Mouse (Mus musculus): ENCODE measurements at regions not wholly inside any gene's neighbourhood (a gene's known extent, or its start where the extent isn't known, plus 50 kb on each side); places are given as distances from the start of the nearest gene placed in this dataset.

GRCm38 (mm10) chr2:160421216-160421911 is 54.5 kb upstream of the Mafb start:
- peak; percentile 74 for ATAC-seq (replicated peaks; ENCODE audit: poor library complexity)

GRCm38 (mm10) chr2:160424491-160424890 is 57.6 kb upstream of the Mafb start:
- ATAC-seq (replicated peaks; ENCODE audit: poor library complexity) = peak; percentile 45

DNA sequence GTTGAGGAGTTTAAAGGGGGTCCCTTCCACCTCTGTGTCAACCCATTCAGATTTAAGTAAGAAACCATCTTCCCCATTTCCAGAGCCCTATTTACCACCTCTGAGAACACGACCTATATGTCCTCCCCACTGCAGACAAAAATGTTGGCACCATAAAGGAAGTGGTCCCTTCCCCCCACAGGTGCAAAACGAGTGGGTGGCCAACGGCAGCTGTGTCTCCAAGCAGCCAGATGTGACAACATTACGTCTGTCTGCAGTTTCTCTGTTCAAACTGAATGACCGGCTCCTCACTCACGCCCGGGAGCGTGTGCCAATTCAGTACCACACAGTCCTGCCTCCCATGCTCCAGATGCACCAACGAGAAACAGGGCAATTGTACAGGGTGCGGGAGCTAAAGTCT is 60.6 kb upstream of the Mafb start:
- ATAC-seq (replicated peaks; ENCODE audit: poor library complexity) = no peak

DNA sequence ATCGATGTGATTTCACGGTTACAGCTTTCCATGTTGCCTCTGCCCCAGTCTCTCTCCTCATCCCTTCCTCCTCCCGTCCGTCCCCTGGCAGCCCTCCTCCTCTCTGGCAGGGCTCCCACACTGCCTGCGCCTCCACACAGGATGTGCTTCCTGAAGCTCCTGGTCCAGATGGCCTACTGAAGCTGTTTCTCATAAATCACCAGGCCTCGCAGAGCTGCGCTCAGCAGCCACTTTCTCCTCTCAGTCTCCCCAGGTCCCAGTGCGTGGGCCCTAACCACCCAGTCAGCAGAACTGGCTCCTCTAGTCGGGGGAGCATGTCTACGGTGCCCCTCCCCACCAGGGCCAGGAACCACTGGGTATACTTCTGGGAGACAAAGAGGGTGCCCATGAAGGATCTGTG is 66.4 kb upstream of the Mafb start:
- ATAC-seq (replicated peaks; ENCODE audit: poor library complexity) = no peak

DNA sequence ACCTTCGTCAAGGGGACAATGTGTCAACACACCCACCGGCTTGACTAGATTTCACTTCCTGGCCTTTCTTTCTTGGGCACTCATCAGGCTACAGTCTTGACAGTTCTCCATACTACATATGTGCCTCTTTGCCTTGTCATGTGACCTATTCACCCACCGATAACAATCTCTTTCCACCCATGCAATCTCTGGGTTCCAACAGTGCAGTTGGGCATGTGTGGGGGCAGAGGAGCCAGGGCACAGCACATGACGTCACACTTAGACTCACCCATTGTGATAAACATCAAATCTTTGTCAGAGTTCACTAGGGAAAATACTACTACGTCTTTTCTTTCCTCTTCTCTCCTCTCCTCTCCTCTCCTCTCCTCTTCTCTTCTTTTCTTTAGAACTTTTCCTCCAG is 67.8 kb upstream of the Mafb start:
- no peak for ATAC-seq (replicated peaks; ENCODE audit: poor library complexity)

GRCm38 (mm10) chr2:160435622-160436021 is 68.8 kb upstream of the Mafb start:
- ATAC-seq (replicated peaks; ENCODE audit: poor library complexity) = peak; percentile 76

DNA sequence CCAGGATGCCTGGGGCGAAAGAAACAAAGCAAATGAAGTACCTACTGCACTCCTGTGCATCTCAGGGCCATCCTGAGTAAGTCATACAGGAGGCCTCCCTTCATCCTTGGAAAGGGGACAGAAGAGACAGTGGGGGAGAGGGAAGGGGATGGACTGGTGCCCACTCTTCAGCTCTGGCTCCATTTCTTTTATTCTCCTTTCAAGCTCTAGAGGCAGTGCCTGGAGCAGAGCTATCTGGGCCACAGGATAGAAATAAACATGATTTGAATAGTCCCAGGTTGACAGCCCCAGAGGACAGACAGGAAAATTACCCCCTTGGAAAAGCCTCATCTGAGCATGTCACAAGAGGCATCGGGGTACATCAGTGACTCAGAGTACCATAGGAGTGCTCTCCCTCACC is 72.2 kb upstream of the Mafb start:
- no peak for ATAC-seq (replicated peaks; ENCODE audit: poor library complexity)

- no peak for ATAC-seq (replicated peaks; ENCODE audit: poor library complexity)
Observed at GRCm38 (mm10) chr2:160440236-160440635, 73.4 kb upstream of the Mafb start.

GRCm38 (mm10) chr2:160451057-160451456 is 84.2 kb upstream of the Mafb start:
- ATAC-seq (replicated peaks; ENCODE audit: poor library complexity) = no peak

- ATAC-seq (replicated peaks; ENCODE audit: poor library complexity) = peak; percentile 92
Observed at GRCm38 (mm10) chr2:160451481-160452238, 84.8 kb upstream of the Mafb start.

- 0 out of 2 replicates have a peak, but pooled peaks have one; percentile 0 for ATAC-seq (replicated peaks; ENCODE audit: poor library complexity)
Observed at GRCm38 (mm10) chr2:160452239-160452530, 85.3 kb upstream of the Mafb start.

DNA sequence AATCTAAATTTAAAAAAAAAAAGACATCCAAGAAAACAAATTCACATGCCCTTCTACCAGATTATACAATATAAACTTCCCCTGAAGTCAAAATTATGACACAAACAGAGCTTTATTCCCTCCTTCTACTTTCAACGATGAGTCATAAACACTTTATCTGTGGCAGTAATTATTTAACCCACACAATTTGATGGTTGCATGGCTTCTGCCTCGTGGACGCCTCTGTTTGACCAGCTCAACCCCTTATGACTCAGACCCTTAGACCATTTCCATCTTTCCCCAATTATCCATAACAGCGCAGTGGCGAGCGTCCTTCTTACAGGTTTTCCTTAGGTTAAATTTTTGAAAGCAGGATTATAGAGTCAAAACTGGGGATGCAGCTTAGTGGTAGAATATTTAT is 85.9 kb upstream of the Mafb start:
- ATAC-seq (replicated peaks; ENCODE audit: poor library complexity) = no peak

GRCm38 (mm10) chr2:160455617-160456016 is 88.8 kb upstream of the Mafb start:
- ATAC-seq (replicated peaks; ENCODE audit: poor library complexity) = peak; percentile 51

DNA sequence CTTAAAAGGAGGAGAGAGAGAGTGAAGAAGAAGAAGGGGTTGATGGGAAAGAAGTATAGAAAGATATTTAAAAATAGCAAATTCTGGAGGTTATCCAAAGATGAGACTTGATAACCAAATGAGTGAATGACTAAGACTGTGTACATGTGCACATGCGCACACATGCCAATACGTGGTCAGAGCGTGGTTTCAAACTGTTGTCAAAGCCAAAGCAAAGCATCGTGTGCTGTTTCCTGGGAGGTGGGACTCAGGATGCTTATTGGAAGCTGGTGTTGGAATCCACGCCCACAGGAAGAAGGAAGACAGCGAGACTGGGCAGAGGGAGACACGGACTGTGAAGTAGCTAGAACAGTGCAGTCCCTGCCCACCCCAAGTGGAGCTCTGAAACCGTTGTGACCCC is 89.8 kb upstream of the Mafb start:
- no peak for ATAC-seq (replicated peaks; ENCODE audit: poor library complexity)

- no peak for ATAC-seq (replicated peaks; ENCODE audit: poor library complexity)
Observed at GRCm38 (mm10) chr2:160471561-160471960, 104.7 kb upstream of the Mafb start.

GRCm38 (mm10) chr2:160476181-160476580 is 109.3 kb upstream of the Mafb start:
- no peak for ATAC-seq (replicated peaks; ENCODE audit: poor library complexity)

DNA sequence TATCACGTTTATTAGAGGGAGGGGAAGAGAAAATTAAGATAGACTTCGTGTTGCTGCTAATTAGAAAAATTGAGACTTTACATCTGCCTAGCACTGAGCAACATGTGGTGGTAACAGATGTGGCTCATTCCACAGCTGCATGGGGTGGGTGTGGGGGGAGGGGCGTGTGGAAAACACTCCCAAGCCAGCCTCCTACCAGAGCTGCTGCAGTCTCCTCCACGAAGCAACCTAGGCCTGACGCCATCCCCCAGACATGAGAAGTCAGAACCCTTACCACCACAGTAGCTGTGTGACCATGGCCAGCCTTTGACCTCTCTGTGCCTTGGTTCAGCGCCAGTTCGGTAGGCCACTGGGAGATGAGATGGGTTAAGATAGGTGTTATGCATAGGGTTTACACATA is 112.4 kb upstream of the Mafb start:
- ATAC-seq (replicated peaks; ENCODE audit: poor library complexity) = no peak

- ATAC-seq (replicated peaks; ENCODE audit: poor library complexity) = no peak
Observed at GRCm38 (mm10) chr2:160485097-160485496, 118.2 kb upstream of the Mafb start.

GRCm38 (mm10) chr2:160485515-160485914 is 118.7 kb upstream of the Mafb start:
- no peak for ATAC-seq (replicated peaks; ENCODE audit: poor library complexity)

DNA sequence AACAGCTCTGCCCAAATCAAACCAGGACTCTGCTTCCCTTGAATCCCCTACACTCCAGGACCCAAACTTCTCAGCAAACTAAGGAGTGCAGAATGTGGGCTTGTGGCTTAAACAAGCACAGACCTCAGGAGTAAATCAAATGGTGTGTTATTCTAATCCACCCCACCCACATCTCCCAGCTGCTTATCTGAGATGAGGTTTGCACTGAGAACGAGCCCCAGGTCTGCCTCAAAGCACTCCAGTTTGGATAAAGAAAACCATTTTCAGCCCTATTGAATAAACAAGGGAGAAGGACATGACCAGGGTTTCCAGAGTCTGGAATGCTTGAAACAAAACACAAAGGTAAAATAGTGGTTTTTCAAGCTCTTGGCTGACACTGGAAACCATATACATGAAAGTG is 132.9 kb upstream of the Mafb start:
- no peak for ATAC-seq (replicated peaks; ENCODE audit: poor library complexity)

GRCm38 (mm10) chr2:160502901-160503300 is 136.0 kb upstream of the Mafb start:
- ATAC-seq (replicated peaks; ENCODE audit: poor library complexity) = no peak

GRCm38 (mm10) chr2:160503597-160504393 is 136.9 kb upstream of the Mafb start:
- no peak for ATAC-seq (replicated peaks; ENCODE audit: poor library complexity)
